Mouse (Mus musculus) CD8-positive naive resting alpha-beta T cell, adult 2 months (primary cell): ENCODE measurements around the gene Smn1.
"Not testable (repeated sequence)": the region's sequence is repeated elsewhere in the genome, so short reads cannot be mapped to it uniquely, and the experiment has no call there.

Source experiments
- DNase-seq, 2 experiments: peaks; one replicate each; pipeline ENCODE4 v3.0.0; 2022; ENCODE audit warnings: low read depth in 2 of 2, low spot score in 2 of 2

Smn1 gene

GRCm38 (mm10) chr13:100124423-100125257 is at the start of gene Smn1:
TSS of gene Smn1 (plus strand) at chr13:100124852.
- peak; percentile 74 to 76 for DNase-seq

GRCm38 (mm10) chr13:100098808-100099207 is 25.8 kb upstream of the Smn1 start:
- DNase-seq: no peak

GRCm38 (mm10) chr13:100103052-100103658 is 21.5 kb upstream of the Smn1 start:
- no peak for DNase-seq

GRCm38 (mm10) chr13:100103748-100104254 is 20.9 kb upstream of the Smn1 start, which contains the start of gene Bdp1:
TSS of gene Bdp1 (minus strand) at chr13:100104070.
- DNase-seq: peak; percentile 92 to 96

GRCm38 (mm10) chr13:100107652-100108472 is 16.8 kb upstream of the Smn1 start, which contains the start of gene Serf1:
TSS of gene Serf1 (plus strand) at chr13:100108012.
- peak; percentile 37 to 38 for DNase-seq

GRCm38 (mm10) chr13:100112218-100112972 is 12.3 kb upstream of the Smn1 start:
- DNase-seq: no peak

- no peak for DNase-seq
Observed at GRCm38 (mm10) chr13:100123970-100124369, 682 bp upstream of the Smn1 start.

- DNase-seq: no peak
Observed at GRCm38 (mm10) chr13:100125258-100125643, 599 bp downstream of the Smn1 start.

- DNase-seq: no peak
Observed at GRCm38 (mm10) chr13:100141646-100142314, 17.1 kb downstream of the Smn1 start.

GRCm38 (mm10) chr13:100152659-100153058 is 28.0 kb downstream of the Smn1 start:
- no peak for DNase-seq

GRCm38 (mm10) chr13:100156624-100157023 is 32.0 kb downstream of the Smn1 start:
- no peak for DNase-seq

GRCm38 (mm10) chr13:100161171-100161870 is 36.7 kb downstream of the Smn1 start:
- not testable (repeated sequence) for DNase-seq

- DNase-seq: not testable (repeated sequence)
Observed at GRCm38 (mm10) chr13:100162467-100162866, 37.8 kb downstream of the Smn1 start.

- not testable (repeated sequence) for DNase-seq
Observed at GRCm38 (mm10) chr13:100166378-100166777, 41.7 kb downstream of the Smn1 start.

- DNase-seq: not testable (repeated sequence)
Observed at GRCm38 (mm10) chr13:100174360-100174759, 49.7 kb downstream of the Smn1 start.

- DNase-seq: not testable (repeated sequence)
Observed at GRCm38 (mm10) chr13:100183111-100183510, 58.5 kb downstream of the Smn1 start.
